Mouse (Mus musculus): ENCODE results near the gene Spz1.

Gene Spz1

DNA sequence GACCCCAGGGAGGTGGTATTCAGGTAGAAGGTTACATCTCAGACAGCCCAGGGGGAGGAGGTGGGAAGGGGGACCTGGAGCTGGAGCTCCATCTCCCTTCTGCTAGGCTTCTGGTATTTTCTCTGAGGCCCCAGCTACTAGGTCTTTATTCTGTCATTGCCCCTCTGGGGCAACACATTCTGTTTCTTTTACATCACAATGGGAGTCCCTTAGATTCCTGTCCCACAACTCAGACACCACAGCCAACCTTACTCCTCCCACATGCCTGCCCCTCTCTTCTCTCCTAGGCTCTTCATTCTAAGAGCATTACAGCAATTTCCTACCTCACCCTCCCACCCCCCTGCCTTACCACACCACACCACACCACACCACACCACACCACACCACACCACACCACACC is at the start of gene Spz1:
Gene Spz1, minus strand, starts transcription at position 101 of the 400 bp plus-strand sequence.
- no peak for DNase-seq (ENCODE audit: low read depth)

GRCm38 (mm10) chr13:92616459-92616858 is 40.5 kb upstream of the Spz1 start:
- no peak for DNase-seq (ENCODE audit: low read depth)

- no peak for DNase-seq (ENCODE audit: low read depth)
Observed at GRCm38 (mm10) chr13:92615201-92615600, 39.2 kb upstream of the Spz1 start.

GRCm38 (mm10) chr13:92613094-92613493 is 37.1 kb upstream of the Spz1 start:
- peak; percentile 13 for DNase-seq (ENCODE audit: low read depth)

- DNase-seq (ENCODE audit: low read depth), result no peak
Observed at GRCm38 (mm10) chr13:92611917-92612316, 35.9 kb upstream of the Spz1 start.

DNA sequence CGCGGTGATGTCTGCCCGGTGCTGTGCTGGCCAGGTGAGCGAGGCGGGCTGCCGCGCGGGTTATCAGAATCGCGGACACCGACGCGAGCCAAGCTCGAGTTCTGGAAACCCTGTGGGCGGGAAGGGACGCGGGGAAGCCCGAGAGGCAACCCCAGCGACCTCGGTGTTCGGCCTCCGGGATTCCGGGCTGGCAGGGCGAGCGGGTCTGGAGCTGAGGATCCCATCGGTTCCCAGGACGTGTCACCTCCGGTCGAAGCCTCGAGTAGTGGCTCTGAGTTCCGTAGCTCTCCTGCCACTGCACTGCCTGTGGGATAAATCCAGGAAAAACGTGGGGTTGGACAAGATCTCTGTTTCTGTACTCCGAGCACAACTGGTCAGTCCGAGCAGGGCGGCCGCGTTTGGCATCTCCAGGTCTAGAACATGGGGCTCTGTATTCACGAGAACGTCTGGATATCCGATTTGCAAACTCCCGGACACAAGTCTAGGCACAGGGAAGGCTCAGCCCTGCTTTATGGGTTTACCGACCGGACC is 35.3 kb upstream of the Spz1 start:
- no peak for DNase-seq (ENCODE audit: low read depth)

DNA sequence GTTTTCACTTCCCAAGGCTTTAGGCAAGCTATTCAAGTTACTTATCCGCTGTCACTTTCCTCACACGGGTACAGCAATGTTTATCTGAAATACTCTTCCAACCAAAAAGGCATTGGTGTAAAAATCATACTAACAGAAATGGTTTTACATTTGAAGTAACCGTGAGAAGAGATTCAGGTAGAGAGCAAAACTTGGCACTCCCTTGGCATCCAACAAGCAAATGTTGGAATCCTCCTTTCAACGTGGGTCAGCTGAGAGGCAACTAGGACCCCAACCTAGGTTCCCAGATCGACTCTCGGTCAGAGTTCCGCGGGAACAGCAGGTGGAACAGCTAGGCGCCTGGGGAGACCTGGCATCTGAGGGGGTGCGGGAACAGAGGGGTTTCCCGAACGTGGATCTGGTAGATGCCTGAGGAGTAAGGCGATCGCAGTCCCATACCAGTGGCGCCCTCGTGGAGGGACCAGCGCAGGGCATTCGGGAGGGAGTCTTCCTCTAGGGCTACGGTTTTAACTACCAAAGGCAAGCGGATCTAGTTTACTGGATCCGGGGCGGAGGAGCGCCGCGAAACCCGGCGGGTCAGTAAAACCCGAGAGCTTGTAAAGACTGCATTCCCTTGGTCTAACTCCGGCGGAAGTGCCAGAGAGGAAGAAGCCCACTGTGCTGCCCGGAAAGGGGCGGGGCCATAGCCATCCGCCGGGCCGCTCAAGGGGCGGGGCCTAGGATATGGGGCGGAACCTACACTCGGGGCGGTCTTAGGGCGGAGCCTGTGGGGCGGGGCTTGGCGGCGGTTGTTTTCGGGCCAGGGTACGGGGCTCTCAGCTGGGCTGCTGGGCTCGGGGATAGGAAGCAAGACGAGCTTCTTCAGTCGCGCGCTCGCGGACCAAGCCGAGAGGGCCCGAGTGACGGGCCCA is 34.6 kb upstream of the Spz1 start, which contains the start of gene Serinc5:
Gene Serinc5, plus strand, starts transcription at position 781 of the 911 bp plus-strand sequence.
- no peak for DNase-seq (ENCODE audit: low read depth)

- DNase-seq (ENCODE audit: low read depth), result no peak
Observed at GRCm38 (mm10) chr13:92609486-92610310, 33.7 kb upstream of the Spz1 start.

- peak; percentile 37 for DNase-seq (ENCODE audit: low read depth)
Observed at GRCm38 (mm10) chr13:92605306-92605705, 29.3 kb upstream of the Spz1 start.

GRCm38 (mm10) chr13:92595424-92595823 is 19.5 kb upstream of the Spz1 start:
- DNase-seq (ENCODE audit: low read depth), result no peak

GRCm38 (mm10) chr13:92594907-92595306 is 18.9 kb upstream of the Spz1 start:
- DNase-seq (ENCODE audit: low read depth), result no peak

DNA sequence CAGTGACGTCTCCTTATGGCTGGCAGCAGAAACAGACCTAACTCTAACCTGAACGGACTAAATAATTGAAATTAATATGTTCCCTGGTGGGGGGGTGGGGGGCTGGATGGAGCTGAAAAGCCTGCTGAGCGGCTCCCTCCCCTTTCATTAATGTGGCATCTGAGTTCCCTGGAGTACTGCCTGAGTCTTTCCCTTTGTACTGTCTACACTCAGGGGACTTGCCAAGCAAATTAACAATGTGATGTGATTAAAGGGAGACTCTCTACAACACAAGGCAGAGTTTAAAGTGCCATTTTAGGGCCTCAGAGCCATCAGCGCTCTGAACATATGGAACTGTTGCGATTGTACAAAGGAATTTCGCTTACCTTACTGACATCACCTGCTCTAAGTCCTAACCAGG is 18.5 kb upstream of the Spz1 start:
- no peak for DNase-seq (ENCODE audit: low read depth)

DNA sequence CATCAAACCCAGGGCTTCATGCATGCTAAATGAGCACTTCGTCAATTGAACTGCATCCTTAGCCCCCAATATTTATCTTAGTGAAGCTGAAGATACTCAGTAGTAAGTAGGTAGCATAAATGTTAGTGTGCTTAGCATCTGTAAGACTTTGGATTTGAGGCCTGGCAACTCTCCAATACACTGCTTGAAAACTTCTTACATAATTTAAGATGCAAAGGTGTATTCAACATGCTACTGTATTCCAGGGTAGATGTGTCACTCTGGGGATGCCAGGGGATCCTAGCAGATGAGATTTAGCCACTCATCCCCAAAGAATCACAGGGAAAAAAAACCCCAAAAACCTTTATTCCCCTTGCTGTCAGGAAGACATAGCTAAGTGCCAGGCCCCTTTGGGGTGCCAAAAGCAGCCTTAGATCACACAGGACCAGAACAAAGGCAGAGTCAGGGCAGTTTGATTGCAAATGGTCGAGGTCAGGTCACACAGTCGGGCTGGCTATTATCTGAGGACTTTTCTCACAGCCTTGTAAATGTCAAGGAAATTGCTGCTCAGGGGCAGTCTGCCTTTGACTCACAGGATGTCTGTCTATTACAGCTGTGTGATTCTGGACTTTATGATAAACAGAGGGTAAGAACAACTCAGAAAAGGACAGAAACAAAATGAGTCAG is 17.9 kb upstream of the Spz1 start:
- no peak for DNase-seq (ENCODE audit: low read depth)

- peak; percentile 12 for DNase-seq (ENCODE audit: low read depth)
Observed at GRCm38 (mm10) chr13:92592786-92593635, 17.0 kb upstream of the Spz1 start.

- DNase-seq (ENCODE audit: low read depth), result no peak
Observed at GRCm38 (mm10) chr13:92592268-92592785, 16.4 kb upstream of the Spz1 start.

- DNase-seq (ENCODE audit: low read depth), result no peak
Observed at GRCm38 (mm10) chr13:92591225-92591624, 15.3 kb upstream of the Spz1 start.

DNA sequence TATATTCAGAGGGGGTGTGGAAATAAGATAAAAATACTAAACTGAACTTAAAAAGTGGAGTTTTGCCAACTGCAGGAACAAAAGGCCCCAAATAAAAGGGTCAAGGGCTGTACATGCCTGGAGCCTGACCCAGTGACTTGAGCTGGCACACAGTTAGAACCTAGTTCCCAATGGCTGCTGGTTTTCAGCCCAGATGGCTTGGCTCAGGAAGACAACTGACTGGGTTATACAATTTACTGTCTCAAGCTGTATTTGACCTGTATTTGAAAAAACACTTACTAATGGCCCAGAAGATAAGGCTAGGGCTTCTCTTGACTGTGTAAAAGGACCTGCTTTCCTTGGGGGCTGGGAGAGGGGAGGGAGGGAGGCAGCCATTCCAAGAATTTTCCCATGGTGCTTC is 13.3 kb upstream of the Spz1 start:
- no peak for DNase-seq (ENCODE audit: low read depth)

- no peak for DNase-seq (ENCODE audit: low read depth)
Observed at GRCm38 (mm10) chr13:92588704-92589103, 12.7 kb upstream of the Spz1 start.

DNA sequence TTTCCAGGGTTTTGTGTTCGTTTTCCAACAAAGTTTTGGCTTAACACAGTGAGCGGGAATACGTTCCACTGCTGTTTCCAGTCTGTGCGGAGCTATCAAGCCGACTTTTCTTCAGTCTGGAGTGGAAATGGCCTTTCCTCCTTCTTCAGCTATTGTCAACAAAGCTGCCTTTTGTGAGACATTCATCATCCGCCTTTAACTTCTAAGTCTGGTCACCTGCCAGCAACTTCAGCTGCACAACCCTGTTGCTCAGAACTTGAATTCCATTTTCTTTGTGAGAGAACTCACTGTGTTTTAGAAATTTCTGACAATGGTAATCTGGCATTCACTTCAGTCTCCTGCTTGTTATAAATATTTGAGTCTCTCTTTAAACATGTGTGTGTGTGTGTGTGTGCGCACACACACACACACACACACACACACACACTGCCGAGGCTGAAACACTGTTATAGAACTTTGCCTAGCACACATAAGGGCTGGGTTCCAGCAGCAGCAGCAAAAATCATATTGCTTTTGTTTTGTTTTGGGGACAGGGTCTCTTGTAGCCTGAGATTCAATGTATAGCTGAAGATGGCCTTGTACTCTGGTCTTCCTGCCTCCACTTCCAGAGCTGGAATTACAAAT is 8.2 kb upstream of the Spz1 start:
- DNase-seq (ENCODE audit: low read depth), result no peak

Data from 416B (cell line).